8 mouse cellular contexts compared by ENCODE assay signal in genomic region chr7:141468164-141468521, GRCm38 (mm10). TPM values are rescaled to one million over a fixed set of nuclear protein-coding genes. Genes with fewer than 3 reads are reported as not detected.
DNase-seq lines count a peak whose midpoint lies in the region; ATAC-seq and TF ChIP-seq lines count a peak whose summit lies in the region.

No protein-coding gene starts in this region.

- peak overlapping the region; percentile 78 for H3K9ac ChIP-seq in forebrain, embryonic 11.5 days (ENCODE audit: low read length)
- H3K9ac ChIP-seq in limb, embryonic 14.5 days (ENCODE audit: low read depth, low read length, severe bottlenecking) = peak overlapping the region; percentile 70
- H3K9ac ChIP-seq in stomach, embryonic 14.5 days (replicated peaks; ENCODE audit: low read depth, low read length) = peak overlapping the region; percentile 70

- peak; percentile 24 for DNase-seq in embryo, embryonic 11 days
- no peak for DNase-seq in embryo, embryonic 9.5 days (ENCODE audit: extremely low spot score)
- DNase-seq in forebrain, embryonic 11.5 days (ENCODE audit: low spot score) = no peak
- no peak for DNase-seq in limb, embryonic 14.5 days (ENCODE audit: low spot score)
- DNase-seq in cerebellum, postnatal 25 days = no peak
- DNase-seq in B cell, adult 2 months = no peak

- TF ChIP-seq POLR2A in limb, embryonic 14.5 days (IDR thresholded peaks at IDR 0.05; ENCODE audit: borderline replicate concordance, extremely low read depth, insufficient read depth, insufficient read length) = no peak

- peak overlapping the region; percentile 70; the same call in 1 of the 2 replicates for H3K27ac ChIP-seq in forebrain, embryonic 11.5 days (ENCODE audit: low read depth, low read length)
- peak overlapping the region; percentile 72 for H3K27ac ChIP-seq in limb, embryonic 14.5 days (replicated peaks; ENCODE audit: low read depth, low read length)
- H3K27ac ChIP-seq in stomach, embryonic 14.5 days (ENCODE audit: low read length) = peak overlapping the region; percentile 92

- H3K4me1 ChIP-seq in E14TG2a.4 (replicated peaks; ENCODE audit: low read depth, low read length) = peaks cover 95% of the 10 kb centered on the region
- peaks cover 21% of the 10 kb centered on the region for H3K4me1 ChIP-seq in forebrain, embryonic 11.5 days (replicated peaks; ENCODE audit: control insufficient read depth, insufficient read depth, low read length)
- peaks cover 41% of the 10 kb centered on the region for H3K4me1 ChIP-seq in limb, embryonic 14.5 days (ENCODE audit: control insufficient read depth, insufficient read depth, low read length)
- H3K4me1 ChIP-seq in stomach, embryonic 14.5 days (ENCODE audit: control insufficient read depth, insufficient read depth, low read length) = peaks cover 35% of the 10 kb centered on the region

- peak overlapping the region; percentile 93 for H3K4me3 ChIP-seq in E14TG2a.4 (replicated peaks; ENCODE audit: low read length)
- H3K4me3 ChIP-seq in forebrain, embryonic 11.5 days (ENCODE audit: low read depth, low read length) = peak overlapping the region; percentile 56
- H3K4me3 ChIP-seq in limb, embryonic 14.5 days (replicated peaks; ENCODE audit: low read length) = peak overlapping the region; percentile 65
- peak overlapping the region; percentile 78 for H3K4me3 ChIP-seq in stomach, embryonic 14.5 days (ENCODE audit: low read depth, low read length)

- H3K9me3 ChIP-seq in E14TG2a.4 (ENCODE audit: low read length) = no peaks in the 10 kb centered on the region
- H3K9me3 ChIP-seq in forebrain, embryonic 11.5 days (ENCODE audit: control insufficient read depth, low read length) = no peaks in the 10 kb centered on the region
- no peaks in the 10 kb centered on the region for H3K9me3 ChIP-seq in limb, embryonic 14.5 days (ENCODE audit: control insufficient read depth, low read length)
- H3K9me3 ChIP-seq in stomach, embryonic 14.5 days (ENCODE audit: control insufficient read depth, low read depth, low read length) = no peaks in the 10 kb centered on the region

- peak; percentile 6; the same call in 1 of the 2 replicates for ATAC-seq in forebrain, embryonic 11.5 days (replicated peaks; ENCODE audit: low FRiP score)
- ATAC-seq in limb, embryonic 14.5 days (ENCODE audit: low FRiP score, low read depth) = no peak
- no peak for ATAC-seq in stomach, embryonic 14.5 days (ENCODE audit: insufficient number of reproducible peaks, insufficient read depth, low FRiP score, low read depth)

- whole genome bisulfite sequencing in forebrain, embryonic 11.5 days = 29% methylated on average over 5 of the region's 5 CpGs
- WGBS in limb, embryonic 14.5 days = 13% methylated on average over 5 of the region's 5 CpGs
- WGBS in stomach, embryonic 14.5 days = 7% methylated on average over 5 of the region's 5 CpGs

- H3K4me2 ChIP-seq in forebrain, embryonic 11.5 days (ENCODE audit: low read depth, low read length, severe bottlenecking) = peak overlapping the region; percentile 78
- peak overlapping the region; percentile 84 for H3K4me2 ChIP-seq in limb, embryonic 14.5 days (replicated peaks; ENCODE audit: low read depth, low read length, severe bottlenecking)
- H3K4me2 ChIP-seq in stomach, embryonic 14.5 days (replicated peaks; ENCODE audit: low read depth, low read length) = peak overlapping the region; percentile 87

- peaks cover 33% of the 10 kb centered on the region for H3K27me3 ChIP-seq in E14TG2a.4 (ENCODE audit: insufficient read depth, low read length)
- H3K27me3 ChIP-seq in forebrain, embryonic 11.5 days (ENCODE audit: control insufficient read depth, insufficient read depth, low read length) = peaks cover 33% of the 10 kb centered on the region
- peaks cover 20% of the 10 kb centered on the region for H3K27me3 ChIP-seq in limb, embryonic 14.5 days (ENCODE audit: control insufficient read depth, insufficient read depth, low read length)
- H3K27me3 ChIP-seq in stomach, embryonic 14.5 days (ENCODE audit: control insufficient read depth, insufficient read depth, low read length) = peaks cover 10% of the 10 kb centered on the region; the same call in 1 of the 2 replicates

- H3K36me3 ChIP-seq in E14TG2a.4 (ENCODE audit: insufficient read depth, low read length) = peaks cover 41% of the 10 kb centered on the region
- H3K36me3 ChIP-seq in forebrain, embryonic 11.5 days (ENCODE audit: control insufficient read depth, insufficient read depth, low read length) = peaks cover 3% of the 10 kb centered on the region
- peaks cover 38% of the 10 kb centered on the region for H3K36me3 ChIP-seq in limb, embryonic 14.5 days (ENCODE audit: control insufficient read depth, insufficient read depth, low read length)
- peaks cover 31% of the 10 kb centered on the region for H3K36me3 ChIP-seq in stomach, embryonic 14.5 days (ENCODE audit: control insufficient read depth, insufficient read depth, low read length)

- no peak for TF ChIP-seq CTCF in E14TG2a.4 (conservative IDR thresholded peaks at IDR 0.05; ENCODE audit: low read length)

RNA-seq across cellular contexts. Expression of gene Cd151, which starts 1.0 kb away (rescaled TPM):
- polyA plus RNA-seq in forebrain, embryonic 11.5 days (2014; fragmentation: Nextera tagmentation; extraction: Ambion mirVana) = 40.3 and 48.6 TPM in 2 replicates
- polyA plus RNA-seq in limb, embryonic 14.5 days (2012; rRNA removed) = 100 and 125 TPM in 2 replicates
- polyA plus RNA-seq in limb, embryonic 14.5 days (2014; fragmentation: Nextera tagmentation; extraction: Ambion mirVana) = 44.2 and 44.4 TPM in 2 replicates
- 87.0 and 94.0 TPM in 2 replicates for polyA plus RNA-seq in stomach, embryonic 14.5 days (2014; fragmentation: Nextera tagmentation; extraction: Ambion mirVana)

RNA-seq across cellular contexts. Expression of gene Polr2l, which starts 6.8 kb away (rescaled TPM):
- polyA plus RNA-seq in forebrain, embryonic 11.5 days (2014; fragmentation: Nextera tagmentation; extraction: Ambion mirVana) = 73.9 and 78.5 TPM in 2 replicates
- polyA plus RNA-seq in limb, embryonic 14.5 days (2012; rRNA removed) = 27.5 and 32.1 TPM in 2 replicates
- polyA plus RNA-seq in limb, embryonic 14.5 days (2014; fragmentation: Nextera tagmentation; extraction: Ambion mirVana) = 59.4 and 61.0 TPM in 2 replicates
- polyA plus RNA-seq in stomach, embryonic 14.5 days (2014; fragmentation: Nextera tagmentation; extraction: Ambion mirVana) = 65.1 and 72.3 TPM in 2 replicates

RNA-seq across cellular contexts. Expression of gene Tspan4, which starts 6.9 kb away (rescaled TPM):
- polyA plus RNA-seq in forebrain, embryonic 11.5 days (2014; fragmentation: Nextera tagmentation; extraction: Ambion mirVana) = 29.7 and 34.0 TPM in 2 replicates
- 101 and 165 TPM in 2 replicates for polyA plus RNA-seq in limb, embryonic 14.5 days (2012; rRNA removed)
- polyA plus RNA-seq in limb, embryonic 14.5 days (2014; fragmentation: Nextera tagmentation; extraction: Ambion mirVana) = 77.9 and 79.4 TPM in 2 replicates
- polyA plus RNA-seq in stomach, embryonic 14.5 days (2014; fragmentation: Nextera tagmentation; extraction: Ambion mirVana) = 72.1 and 76.7 TPM in 2 replicates

RNA-seq across cellular contexts. Expression of gene Cracr2b, which starts 7.2 kb away (rescaled TPM):
- 3.6 and 5.9 TPM in 2 replicates for polyA plus RNA-seq in forebrain, embryonic 11.5 days (2014; fragmentation: Nextera tagmentation; extraction: Ambion mirVana)
- polyA plus RNA-seq in limb, embryonic 14.5 days (2012; rRNA removed) = 11.9 and 12.1 TPM in 2 replicates
- 8.3 and 8.8 TPM in 2 replicates for polyA plus RNA-seq in limb, embryonic 14.5 days (2014; fragmentation: Nextera tagmentation; extraction: Ambion mirVana)
- 15.5 and 20.2 TPM in 2 replicates for polyA plus RNA-seq in stomach, embryonic 14.5 days (2014; fragmentation: Nextera tagmentation; extraction: Ambion mirVana)

RNA-seq across cellular contexts. Expression of gene Pnpla2, which starts 13.1 kb away (rescaled TPM):
- polyA plus RNA-seq in forebrain, embryonic 11.5 days (2014; fragmentation: Nextera tagmentation; extraction: Ambion mirVana) = 16.9 and 17.9 TPM in 2 replicates
- polyA plus RNA-seq in limb, embryonic 14.5 days (2012; rRNA removed) = 14.8 and 16.4 TPM in 2 replicates
- 14.5 and 14.8 TPM in 2 replicates for polyA plus RNA-seq in limb, embryonic 14.5 days (2014; fragmentation: Nextera tagmentation; extraction: Ambion mirVana)
- polyA plus RNA-seq in stomach, embryonic 14.5 days (2014; fragmentation: Nextera tagmentation; extraction: Ambion mirVana) = 21.7 and 26.0 TPM in 2 replicates
